Mouse (Mus musculus): ENCODE data around the gene Larp1. TPM values are rescaled to one million over a fixed set of nuclear protein-coding genes. Genes with fewer than 3 reads are reported as not detected.

Gene Larp1
- total RNA-seq, 2 experiments from 2014 or later, result 91.9 to 97.7 TPM

DNA sequence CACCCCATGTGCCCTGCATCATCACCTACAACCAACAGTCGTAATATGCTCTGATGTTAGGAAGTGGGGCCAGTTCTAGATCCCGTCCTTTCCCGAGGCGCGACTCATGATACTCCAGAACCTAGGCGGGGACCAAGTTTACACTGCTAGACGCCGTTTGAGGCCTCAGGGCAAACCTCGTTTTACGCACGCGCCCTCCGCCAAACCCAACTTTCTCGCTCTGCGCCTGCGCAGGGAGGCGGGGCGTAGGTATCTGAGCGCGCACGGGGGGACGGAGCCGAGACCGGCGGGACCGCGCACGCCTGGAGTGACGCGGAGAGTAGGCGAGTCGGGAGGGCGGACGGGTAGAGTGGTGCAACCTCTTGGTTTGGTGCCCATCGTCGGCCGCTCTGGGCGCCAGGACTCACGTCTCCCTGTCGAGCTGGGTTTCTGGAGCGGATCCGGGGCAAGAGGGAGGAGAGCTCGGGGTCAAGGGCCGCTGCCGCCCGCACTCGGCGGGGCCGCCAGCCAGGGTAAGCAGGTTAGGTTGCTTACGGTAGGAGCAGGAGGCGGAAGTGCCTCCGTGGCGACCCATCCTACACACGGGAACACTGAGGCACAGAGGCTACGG, 94.9 kb downstream of the Larp1 start, which contains the start of gene Cnot8:
Gene Cnot8, plus strand, starts transcription at position 457 of the 610 bp plus-strand sequence.
- DNase-seq (ENCODE audit: extremely low spot score in 1 of 2, low spot score in 2 of 2), result peak; percentile 99
- intact Hi-C loops (cut with DNase I), result loop anchor here (1.0 to 10.0 kb wide), 4 partner anchors 96 to 299 kb away; partner anchors contain the start of genes Sap30l and Zfp692
- Histone ChIP-seq H3K27ac (peak within 1 kb of the TSS; percentile 86), H3K4me3 (peak within 1 kb of the TSS; percentile 95)
- no peak; the same call in 1 of the 2 replicates for TF ChIP-seq CTCF (IDR thresholded peaks at IDR 0.05)

DNA sequence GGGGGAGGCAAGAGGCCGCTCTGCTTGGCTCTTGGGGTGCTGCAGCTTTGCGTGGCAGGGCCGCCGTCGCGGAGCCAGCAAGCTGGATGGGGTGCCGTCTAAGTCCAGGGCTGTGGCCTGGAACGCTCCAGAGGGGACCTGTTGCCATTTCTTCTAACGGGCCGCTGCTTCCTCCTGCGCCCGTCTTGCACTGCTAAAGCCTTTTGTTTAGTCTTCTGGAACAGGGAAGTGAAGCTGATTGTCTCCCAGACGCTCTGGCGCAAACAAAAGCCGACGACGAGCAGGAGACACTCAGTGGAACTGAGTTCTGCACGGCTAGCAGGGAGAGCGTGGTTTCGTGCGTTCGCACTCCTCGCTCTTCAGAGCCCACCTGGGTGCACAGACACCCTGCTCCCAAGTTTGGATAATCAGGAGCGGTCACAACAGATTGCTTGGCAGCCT, 95.5 kb downstream of the Larp1 start:
- intact Hi-C loops (cut with DNase I), result loop anchor here (5.0 to 10.0 kb wide), 3 partner anchors 142 to 300 kb away; partner anchors contain the start of genes Sap30l and Zfp692

DNA sequence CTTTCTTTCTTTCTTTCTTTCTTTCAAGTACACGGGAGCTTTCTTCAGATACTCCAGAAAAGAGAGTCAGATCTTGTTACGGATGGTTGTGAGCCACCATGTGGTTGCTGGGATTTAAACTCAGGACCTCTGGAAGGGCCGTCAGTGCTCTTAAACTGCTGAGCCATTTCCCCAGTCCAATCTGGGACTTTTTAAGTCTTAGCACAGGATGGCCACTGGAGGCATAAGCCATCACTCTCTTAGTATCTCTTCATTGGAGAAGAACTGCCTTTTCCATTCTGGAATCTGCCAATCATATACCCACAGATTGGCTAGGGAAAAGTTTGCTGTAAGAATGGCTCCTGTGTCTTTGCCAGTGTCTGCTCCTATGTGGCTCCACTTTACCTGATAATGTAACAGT, 98.1 kb downstream of the Larp1 start:
- intact Hi-C loops (cut with DNase I), result loop anchor here (10.0 kb wide), 2 partner anchors 198 to 302 kb away; partner anchors contain the start of genes Sap30l and Zfp692

More for the DNA sequence above, 95.5 kb downstream of the Larp1 start:
- H3K4me3 ChIP-seq, result peak overlapping the region; percentile 95
- DNase-seq (ENCODE audit: extremely low spot score in 1 of 2, low spot score in 2 of 2), result no peak
- peak overlapping the region; percentile 81 for H3K27ac ChIP-seq
- no peak for TF ChIP-seq CTCF (IDR thresholded peaks at IDR 0.05)

GRCm38 (mm10) chr11:58107664-58108337, 98.9 kb downstream of the Larp1 start:
- no peak overlapping the region for H3K4me3 ChIP-seq
- TF ChIP-seq CTCF (IDR thresholded peaks at IDR 0.05), result no peak
- no peak overlapping the region for H3K27ac ChIP-seq
- no peak for DNase-seq (ENCODE audit: extremely low spot score in 1 of 2, low spot score in 2 of 2)
- intact Hi-C loops (cut with DNase I), result loop anchor here (10.0 kb wide), 2 partner anchors 197 to 303 kb away; partner anchors contain the start of genes Sap30l and Zfp692

More for the DNA sequence above, 98.1 kb downstream of the Larp1 start:
- Histone ChIP-seq H3K4me3 (no peak overlapping the region), H3K27ac (no peak overlapping the region)
- DNase-seq (ENCODE audit: extremely low spot score in 1 of 2, low spot score in 2 of 2), result no peak
- TF ChIP-seq CTCF (IDR thresholded peaks at IDR 0.05), result peak; percentile 29

Other genes with a start within 250 kb of the Larp1 start
- 10 to 100 TPM; 47.0 to 49.8 TPM for gene Sap30l, start 207.4 kb upstream of the Larp1 start, total RNA-seq (2021)
- gene Hand1, start 176.2 kb upstream of the Larp1 start, total RNA-seq (2021), result not detected
- gene Gm12248, start 84.1 kb downstream of the Larp1 start, total RNA-seq (2021), result not detected
- gene Cnot8, start 95.1 kb downstream of the Larp1 start, total RNA-seq (2021), result 10 to 100 TPM; 50.9 to 52.2 TPM
- gene Gemin5, start 159.5 kb downstream of the Larp1 start, total RNA-seq (2021), result 10 to 100 TPM; 16.8 to 19.7 TPM
- 10 to 100 TPM; 35.7 to 41.5 TPM for gene Mrpl22, start 162.6 kb downstream of the Larp1 start, total RNA-seq (2021)
- 1 to 10 TPM; 3.6 to 4.2 TPM for gene Igtp, start 190.5 kb downstream of the Larp1 start, total RNA-seq (2021)
- gene Irgm2, start 190.6 kb downstream of the Larp1 start, total RNA-seq (2021), result 1 to 10 TPM; 2.2 to 2.8 TPM